Mouse (Mus musculus): ENCODE data around the gene Gsdma2.

GRCm38 (mm10) chr11:98699911-98700310, 53.4 kb downstream of the Gsdma2 start:
- TF ChIP-seq CTCF (IDR thresholded peaks at IDR 0.05; ENCODE audit: borderline replicate concordance, control insufficient read depth, extremely low read depth, insufficient read depth, low read length, poor library complexity) (peak; percentile 41; the same call in 1 of the 2 replicates), POLR2A (IDR thresholded peaks at IDR 0.05; ENCODE audit: control insufficient read depth, extremely low read depth, insufficient read depth, low read length, poor library complexity) (no peak)

All from thymus, adult 2 months (tissue).